Mouse (Mus musculus): Measurements from ENCODE around the gene 3110082J24Rik.

Gene 3110082J24Rik

GRCm38 (mm10) chr5:30118018-30118417 lies 12.1 kb upstream of the 3110082J24Rik start:
- DNase-seq (ENCODE audit: low spot score): no peak

GRCm38 (mm10) chr5:30115718-30116117 lies 9.8 kb upstream of the 3110082J24Rik start:
- DNase-seq (ENCODE audit: low spot score): no peak

- no peak for DNase-seq (ENCODE audit: low spot score)
Measured at GRCm38 (mm10) chr5:30114761-30115140, 8.9 kb upstream of the 3110082J24Rik start.

- peak; percentile 18 for DNase-seq (ENCODE audit: low spot score)
Measured at GRCm38 (mm10) chr5:30113881-30114760, 8.2 kb upstream of the 3110082J24Rik start.

- DNase-seq (ENCODE audit: low spot score): no peak
Measured at GRCm38 (mm10) chr5:30112533-30113068, 6.7 kb upstream of the 3110082J24Rik start.

- no peak for DNase-seq (ENCODE audit: low spot score)
Measured at GRCm38 (mm10) chr5:30111771-30112170, 5.9 kb upstream of the 3110082J24Rik start.

GRCm38 (mm10) chr5:30111126-30111525 lies 5.2 kb upstream of the 3110082J24Rik start:
- no peak for DNase-seq (ENCODE audit: low spot score)

- DNase-seq (ENCODE audit: low spot score): no peak
Measured at GRCm38 (mm10) chr5:30110371-30111060, 4.6 kb upstream of the 3110082J24Rik start.

- no peak for DNase-seq (ENCODE audit: low spot score)
Measured at GRCm38 (mm10) chr5:30109899-30110298, 4.0 kb upstream of the 3110082J24Rik start.

- no peak for DNase-seq (ENCODE audit: low spot score)
Measured at GRCm38 (mm10) chr5:30108233-30108632, 2.3 kb upstream of the 3110082J24Rik start.

GRCm38 (mm10) chr5:30107611-30108041 lies 1.7 kb upstream of the 3110082J24Rik start:
- DNase-seq (ENCODE audit: low spot score): no peak

- DNase-seq (ENCODE audit: low spot score): no peak
Measured at GRCm38 (mm10) chr5:30107186-30107585, 1.3 kb upstream of the 3110082J24Rik start.

- no peak for DNase-seq (ENCODE audit: low spot score)
Measured at GRCm38 (mm10) chr5:30106756-30107155, 870 bp upstream of the 3110082J24Rik start.

- DNase-seq (ENCODE audit: low spot score): no peak
Measured at GRCm38 (mm10) chr5:30104841-30105667, 832 bp downstream of the 3110082J24Rik start, which contains the start of gene Garem2. Gene Garem2, plus strand, starts transcription at chr5:30105161.

GRCm38 (mm10) chr5:30104339-30104738 lies 1.5 kb downstream of the 3110082J24Rik start:
- DNase-seq (ENCODE audit: low spot score): no peak

GRCm38 (mm10) chr5:30103340-30103739 lies 2.5 kb downstream of the 3110082J24Rik start:
- DNase-seq (ENCODE audit: low spot score): no peak

- DNase-seq (ENCODE audit: low spot score): no peak
Measured at GRCm38 (mm10) chr5:30098260-30098659, 7.6 kb downstream of the 3110082J24Rik start.

- no peak for DNase-seq (ENCODE audit: low spot score)
Measured at GRCm38 (mm10) chr5:30095731-30096130, 10.2 kb downstream of the 3110082J24Rik start.

- no peak for DNase-seq (ENCODE audit: low spot score)
Measured at GRCm38 (mm10) chr5:30094399-30094798, 11.5 kb downstream of the 3110082J24Rik start.

- no peak for DNase-seq (ENCODE audit: low spot score)
Measured at GRCm38 (mm10) chr5:30092701-30093100, 13.2 kb downstream of the 3110082J24Rik start.
